Mouse (Mus musculus) granulocyte monocyte progenitor cell, adult 5-6 weeks (primary cell): ENCODE results near the gene Ildr1. TPM values are rescaled to one million over a fixed set of nuclear protein-coding genes. Genes with fewer than 3 reads are reported as not detected.
A peak's percentile ranks its signal among the peaks of the same experiment; 100 is the strongest.

Source experiments
- ATAC-seq: replicated peaks from 2 replicates; pipeline ENCODE4 v1.8.0; 2016; ENCODE audit warnings: mild to moderate bottlenecking, moderate TSS enrichment, inconsistent platforms; ENCODE audit not compliant: poor library complexity, severe bottlenecking
- total RNA-seq, 2 experiments: library from RNA; stranded (forward) in 1 of 2; stranded (reverse) in 1 of 2; fragments of 200-712, 200-1000 nt in 1 of 2; fragments of >200 nt in 1 of 2; fragmentation: Nextera tagmentation in 1 of 2; gene quantifications; 2 replicates each; pipeline ENCODE4 v1.2.3; 2014 to 2017

Gene Ildr1
- total RNA-seq (2014; fragmentation: Nextera tagmentation) (not detected in 2 replicates), total RNA-seq (2017) (not detected in 2 replicates)

- peak; percentile 48 for ATAC-seq
These were observed at the start of gene Ildr1 for GRCm38 (mm10) chr16:36693818-36694413. Gene Ildr1 (plus strand): TSS chr16:36693978.

GRCm38 (mm10) chr16:36645124-36645523, 48.7 kb upstream of the Ildr1 start:
- ATAC-seq = peak; percentile 48

- ATAC-seq = no peak
These were observed 44.5 kb upstream of the Ildr1 start for GRCm38 (mm10) chr16:36649304-36649703.

DNA sequence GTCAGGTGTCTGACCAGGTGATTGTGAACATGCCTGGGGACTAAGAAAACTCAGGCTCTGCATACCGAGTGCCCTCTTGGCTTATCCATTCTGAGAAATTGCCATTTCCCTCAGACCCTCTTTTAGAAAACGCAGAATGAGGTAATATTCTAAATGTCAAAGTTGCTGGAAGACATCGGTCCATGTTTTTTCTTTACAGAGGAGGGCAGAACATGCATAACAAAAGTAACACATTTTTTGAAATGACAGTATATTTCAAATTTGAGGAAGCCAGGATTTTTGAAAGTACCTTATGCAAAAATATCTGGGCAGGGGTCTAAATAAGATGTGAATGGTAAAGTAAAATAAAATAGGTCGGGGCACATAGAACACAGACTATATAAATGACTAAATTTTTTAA, 43.3 kb upstream of the Ildr1 start:
- no peak for ATAC-seq

- ATAC-seq = no peak
These were observed 42.5 kb upstream of the Ildr1 start for GRCm38 (mm10) chr16:36651174-36651766.

DNA sequence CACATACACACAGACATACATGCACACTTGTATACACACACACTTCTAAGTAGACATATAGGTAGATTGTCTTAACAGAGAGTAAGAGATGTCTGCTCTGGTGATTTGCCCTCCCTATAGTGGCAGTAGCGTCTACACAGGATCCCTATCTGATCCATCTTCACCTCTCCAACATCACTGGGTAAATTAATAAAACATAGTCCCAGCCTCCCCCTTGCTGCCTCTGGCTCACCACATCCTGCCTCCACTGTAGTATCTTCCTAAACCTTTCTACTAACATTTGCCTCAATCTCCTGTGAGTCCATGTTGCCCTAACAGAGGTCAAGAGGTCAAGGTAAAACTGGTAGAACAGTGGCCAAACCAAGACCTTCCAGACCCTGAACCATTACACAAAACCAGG, 38.6 kb upstream of the Ildr1 start:
- ATAC-seq = no peak

DNA sequence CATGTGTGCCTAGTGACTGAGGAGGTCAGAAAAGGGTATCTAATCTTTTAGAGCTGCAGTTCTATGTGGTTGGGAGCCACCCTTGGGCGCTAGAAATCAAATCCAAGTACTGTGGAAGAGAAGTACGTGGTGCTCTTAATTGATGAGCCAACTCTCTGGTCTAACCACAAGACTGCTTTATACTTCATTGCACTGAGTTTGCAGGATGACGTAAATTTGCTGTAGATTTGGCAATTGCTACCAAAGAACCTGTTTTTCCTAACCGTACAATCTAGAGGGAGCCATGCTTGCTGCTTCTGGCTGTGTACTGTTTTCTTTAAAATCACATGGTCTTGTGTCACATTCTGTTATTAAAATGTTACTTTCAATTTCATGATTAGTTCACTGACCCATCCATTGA, 37.9 kb upstream of the Ildr1 start:
- ATAC-seq = peak; percentile 97

GRCm38 (mm10) chr16:36661330-36661729, 32.4 kb upstream of the Ildr1 start:
- ATAC-seq = no peak

GRCm38 (mm10) chr16:36663484-36663883, 30.3 kb upstream of the Ildr1 start:
- peak; percentile 21; the same call in 1 of the 2 replicates for ATAC-seq

DNA sequence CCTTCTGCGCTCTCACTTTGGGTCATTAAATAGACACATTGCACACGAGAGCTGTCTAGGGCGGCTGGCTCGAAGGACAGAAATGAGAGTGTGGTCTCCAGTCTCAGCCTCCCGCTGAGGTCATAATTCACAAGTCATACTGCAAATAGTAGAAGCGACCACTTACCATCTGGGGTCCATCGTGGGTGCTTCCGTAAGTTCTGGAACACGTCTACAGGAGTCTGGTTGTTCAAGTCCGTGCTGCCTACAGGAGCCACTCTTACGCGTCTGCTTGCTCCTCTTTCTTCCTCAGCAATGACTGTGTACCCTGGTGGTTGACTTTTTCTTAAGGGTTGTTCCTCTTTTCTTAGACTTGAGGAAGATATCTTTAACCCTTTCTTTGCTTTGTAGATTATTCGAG, 28.0 kb upstream of the Ildr1 start, which contains the start of gene Cd86:
TSS of gene Cd86 (minus strand) at position 300 of the 400 bp plus-strand sequence.
- ATAC-seq = peak; percentile 91

- peak; percentile 17; the same call in 1 of the 2 replicates for ATAC-seq
These were observed 27.2 kb upstream of the Ildr1 start for GRCm38 (mm10) chr16:36666448-36667017.

DNA sequence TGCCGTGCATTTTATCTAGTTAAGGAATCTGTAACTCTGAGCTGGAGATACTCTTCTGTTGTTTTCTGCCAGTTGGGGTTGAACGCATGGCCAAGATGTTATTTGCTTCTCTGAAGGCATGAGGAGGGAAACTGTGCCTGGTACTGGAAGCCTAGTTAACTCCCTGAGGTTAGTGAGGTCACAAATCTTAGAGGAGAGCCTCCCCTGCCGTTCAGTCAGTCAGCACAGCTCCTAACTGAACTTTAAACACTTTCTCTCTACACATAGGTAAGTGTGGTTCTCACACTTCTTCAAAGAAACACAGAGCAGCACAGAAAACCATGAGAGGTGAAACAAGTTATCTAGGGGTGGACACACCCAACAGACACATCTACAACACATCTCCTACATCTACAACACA, 23.2 kb upstream of the Ildr1 start:
- no peak for ATAC-seq

GRCm38 (mm10) chr16:36673196-36673595, 20.6 kb upstream of the Ildr1 start:
- peak; percentile 83 for ATAC-seq

DNA sequence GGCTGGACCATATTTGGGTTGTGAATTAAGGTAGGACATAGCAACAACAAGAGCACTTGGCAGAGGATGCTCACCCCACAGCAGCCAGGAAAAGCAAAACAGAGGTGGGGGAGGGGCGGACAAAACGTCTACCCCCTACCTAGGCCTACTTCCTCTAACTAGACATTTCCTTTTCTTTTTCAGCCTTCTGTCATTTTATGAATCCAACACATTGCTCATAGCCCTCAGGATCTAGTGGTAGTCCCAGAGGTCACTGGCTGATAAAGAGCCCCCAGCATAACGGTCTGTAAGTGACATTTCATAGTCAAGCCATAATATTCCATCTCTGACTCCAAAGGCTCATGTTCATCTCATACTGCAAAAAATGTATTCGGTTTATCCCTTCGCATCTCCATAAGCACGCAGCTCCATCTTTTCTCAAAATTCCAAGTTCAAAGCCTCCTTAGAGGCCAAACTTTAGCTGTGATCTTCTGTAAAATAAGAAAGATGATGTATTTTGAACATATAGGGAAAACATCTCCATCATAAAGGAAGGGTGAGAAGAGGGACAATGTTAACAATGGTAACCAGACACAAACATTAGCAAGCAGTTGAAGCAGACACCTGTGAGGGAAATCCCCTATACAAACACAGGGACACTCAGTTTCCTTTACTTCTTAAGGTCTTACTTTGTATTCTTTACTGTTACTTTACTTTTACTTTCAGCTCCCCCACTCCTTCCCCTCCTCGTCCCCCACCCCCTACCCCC, 19.1 kb upstream of the Ildr1 start:
- ATAC-seq = peak; percentile 42

DNA sequence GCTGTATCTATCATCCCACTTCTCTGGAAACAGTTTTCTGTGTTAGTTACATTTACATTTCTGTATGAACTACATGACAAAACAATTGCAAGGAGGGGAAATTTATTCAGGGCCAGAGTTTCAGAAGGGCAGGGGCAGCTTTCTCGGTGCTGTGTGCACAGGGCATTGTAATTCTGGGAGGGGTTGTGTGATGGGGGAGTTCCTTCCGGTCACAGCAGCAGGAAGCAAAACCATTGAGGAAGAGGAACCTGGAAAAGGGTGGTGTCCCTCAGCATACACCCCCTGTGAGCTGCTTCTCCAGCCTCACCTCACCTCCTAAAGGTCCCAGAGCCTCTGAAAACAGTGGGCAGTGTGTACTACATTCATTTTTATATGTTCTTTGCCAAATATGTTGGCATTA, 18.5 kb upstream of the Ildr1 start:
- ATAC-seq = peak; percentile 83

GRCm38 (mm10) chr16:36675902-36676301, 17.9 kb upstream of the Ildr1 start:
- no peak for ATAC-seq

- 0 out of 2 replicates have a peak, but pooled peaks have one; percentile 25 for ATAC-seq
These were observed 11.9 kb upstream of the Ildr1 start for GRCm38 (mm10) chr16:36681829-36682228.

DNA sequence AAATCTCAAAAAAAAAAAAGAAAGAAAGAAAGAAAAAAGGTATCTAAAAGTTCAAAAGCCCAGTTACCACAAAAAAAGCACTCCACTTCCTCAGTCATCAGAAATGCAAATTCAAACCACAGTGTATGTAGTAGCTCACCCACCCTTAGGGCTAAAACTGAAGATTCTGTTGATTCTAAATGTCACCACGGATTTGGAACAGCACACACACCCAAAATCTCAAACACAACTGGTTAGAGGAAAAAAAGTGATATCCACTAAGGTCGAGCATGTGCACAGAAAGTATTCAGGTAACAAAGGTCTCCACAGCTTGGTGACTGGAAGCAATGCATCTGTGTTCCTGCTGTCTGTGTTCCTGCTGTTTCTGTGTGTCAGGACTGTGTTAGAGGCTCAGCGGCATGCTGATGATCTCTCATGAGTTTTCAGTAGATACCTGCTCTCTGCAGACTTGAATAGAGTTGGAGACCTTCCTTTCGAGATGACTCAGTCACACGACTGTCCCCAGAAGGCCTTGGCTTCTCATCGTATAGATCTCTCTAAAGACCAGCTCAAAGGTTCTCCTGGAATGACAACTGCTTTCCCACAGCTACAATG, 9.4 kb upstream of the Ildr1 start:
- ATAC-seq = no peak

DNA sequence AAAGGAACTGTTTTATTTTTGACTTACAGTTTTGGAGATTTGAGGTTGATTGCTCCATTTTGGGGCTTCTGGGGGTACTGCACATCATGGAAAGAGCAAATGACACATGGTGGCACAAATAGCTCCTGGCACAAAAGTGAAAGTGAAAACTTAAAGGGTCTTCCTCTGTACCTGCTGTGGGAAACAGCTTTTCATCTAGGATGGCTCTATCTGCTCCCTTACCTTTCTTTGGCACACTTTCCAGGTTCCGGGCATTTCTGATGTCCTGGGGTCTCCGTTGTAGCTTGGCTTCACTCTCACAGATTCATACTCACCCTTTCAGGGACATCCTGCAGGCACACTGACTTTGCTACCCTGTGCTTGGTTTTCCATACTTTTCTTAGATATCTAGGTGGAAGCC, 5.7 kb upstream of the Ildr1 start:
- no peak for ATAC-seq

GRCm38 (mm10) chr16:36691484-36691883, 2.3 kb upstream of the Ildr1 start:
- no peak for ATAC-seq
